Comparison of ENCODE assay signal across 8 mouse cellular contexts in the genomic region with DNA sequence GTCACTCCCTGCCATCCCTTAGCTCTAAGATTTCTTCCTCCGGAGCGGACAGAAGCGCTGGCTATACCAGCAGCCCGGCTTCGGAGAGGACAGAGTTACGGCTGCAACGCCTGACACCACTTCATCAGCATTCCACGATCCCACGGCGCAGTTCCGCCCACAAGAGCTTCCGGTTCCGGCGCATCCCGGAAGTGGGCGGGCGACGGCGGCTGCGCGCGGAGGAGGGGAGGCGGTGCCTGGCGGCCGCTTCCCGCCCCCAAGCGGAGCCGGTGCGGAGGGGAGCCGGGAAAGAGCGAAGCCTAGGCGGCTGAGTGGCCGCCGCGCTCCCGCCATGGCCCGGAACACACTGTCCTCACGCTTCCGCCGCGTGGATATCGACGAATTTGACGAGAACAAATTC. TPM values are rescaled to one million over a fixed set of nuclear protein-coding genes. Genes with fewer than 3 reads are reported as not detected.
DNase-seq lines count a peak whose midpoint lies in the region; ATAC-seq lines count a peak whose summit lies in the region.

No protein-coding gene starts in this region.

- peak overlapping the region; percentile 88 for H3K9ac ChIP-seq in intestine, embryonic 14.5 days (ENCODE audit: low read length)

- H3K4me2 ChIP-seq in intestine, embryonic 14.5 days (ENCODE audit: low read length): peak overlapping the region; percentile 91

- no peaks in the 10 kb centered on the region for H3K9me3 ChIP-seq in intestine, embryonic 14.5 days (ENCODE audit: control insufficient read depth, low read length)

- H3K4me1 ChIP-seq in intestine, embryonic 14.5 days (replicated peaks; ENCODE audit: control insufficient read depth, insufficient read depth, low read length): peaks cover 31% of the 10 kb centered on the region

- H3K27ac ChIP-seq in intestine, embryonic 14.5 days (ENCODE audit: low read depth): peak overlapping the region; percentile 85

- intact Hi-C loops in left cerebral cortex, postnatal 14 days (cut with DNase I): no loop called here

- DNase-seq in adrenal gland, adult 2 months: peak; percentile 97
- peak; percentile 95 for DNase-seq in embryo, embryonic 11 days
- DNase-seq in gastrocnemius, postnatal 25 days: peak; percentile 93
- DNase-seq in intestine, embryonic 14.5 days (ENCODE audit: low spot score): peak; percentile 92
- peak; percentile 94 to 95 for DNase-seq in left cerebral cortex, postnatal 14 days (ENCODE audit: low spot score in 2 of 2)
- peak; percentile 92 for DNase-seq in right cerebral cortex, postnatal 14 days
- DNase-seq in urinary bladder, postnatal 25 days (ENCODE audit: low spot score): peak; percentile 94

- peaks cover 19% of the 10 kb centered on the region for H3K36me3 ChIP-seq in intestine, embryonic 14.5 days (ENCODE audit: control insufficient read depth, insufficient read depth, low read length)

- no peaks in the 10 kb centered on the region for H3K27me3 ChIP-seq in intestine, embryonic 14.5 days (replicated peaks; ENCODE audit: control insufficient read depth, insufficient read depth, low read length)

- 1% methylated on average over 44 of the region's 44 CpGs for WGBS in intestine, embryonic 14.5 days

- H3K4me3 ChIP-seq in intestine, embryonic 14.5 days (ENCODE audit: low read depth, low read length): peak overlapping the region; percentile 83

- peak; percentile 82 for ATAC-seq in intestine, embryonic 14.5 days (replicated peaks; ENCODE audit: low FRiP score, low TSS enrichment, low read depth)
- peak; percentile 71 for ATAC-seq in megakaryocyte-erythroid progenitor cell, adult 5-6 weeks (replicated peaks; ENCODE audit: low FRiP score, low TSS enrichment, poor library complexity, severe bottlenecking)

RNA-seq across cellular contexts. Expression of gene Rpl35, which starts 2.4 kb away (rescaled TPM):
- 100 to 1,000 TPM; 510 to 597 TPM for total RNA-seq in adrenal gland, adult 2 months (2021)
- 58.5 and 60.0 TPM in 2 replicates for polyA plus RNA-seq in adrenal gland, adult 2 months (2012; rRNA removed)
- 100 to 1,000 TPM; 239 to 257 TPM for total RNA-seq in gastrocnemius, postnatal 25 days (2021)
- 1,154 and 1,176 TPM in 2 replicates for polyA plus RNA-seq in intestine, embryonic 14.5 days (2014; fragmentation: Nextera tagmentation; extraction: Ambion mirVana)
- 100 to 1,000 TPM; 234 to 241 TPM for total RNA-seq in left cerebral cortex, postnatal 14 days (2021)
- 1,595 and 1,825 TPM in 2 replicates for total RNA-seq in megakaryocyte-erythroid progenitor cell, adult 5-6 weeks (2014; fragmentation: Nextera tagmentation)
- total RNA-seq in megakaryocyte-erythroid progenitor cell, adult 5-6 weeks (2017): 1,385 and 1,766 TPM in 2 replicates

RNA-seq across cellular contexts. Expression of gene Arpc5l, which starts 2.7 kb away (rescaled TPM):
- 10 to 100 TPM; 66.7 to 78.4 TPM for total RNA-seq in adrenal gland, adult 2 months (2021)
- 56.4 and 66.7 TPM in 2 replicates for polyA plus RNA-seq in adrenal gland, adult 2 months (2012; rRNA removed)
- 10 to 100 TPM; 91.4 to 91.7 TPM for total RNA-seq in gastrocnemius, postnatal 25 days (2021)
- polyA plus RNA-seq in intestine, embryonic 14.5 days (2014; fragmentation: Nextera tagmentation; extraction: Ambion mirVana): 117 and 124 TPM in 2 replicates
- total RNA-seq in left cerebral cortex, postnatal 14 days (2021): 100 to 1,000 TPM; 100 to 107 TPM
- 56.6 and 77.5 TPM in 2 replicates for total RNA-seq in megakaryocyte-erythroid progenitor cell, adult 5-6 weeks (2014; fragmentation: Nextera tagmentation)
- total RNA-seq in megakaryocyte-erythroid progenitor cell, adult 5-6 weeks (2017): 39.5 and 52.9 TPM in 2 replicates

RNA-seq across cellular contexts. Expression of gene Wdr38, which starts 10.6 kb away (rescaled TPM):
- under 1 TPM; 0.43 to 0.52 TPM for total RNA-seq in adrenal gland, adult 2 months (2021)
- 0.43 and 1.2 TPM in 2 replicates for polyA plus RNA-seq in adrenal gland, adult 2 months (2012; rRNA removed)
- total RNA-seq in gastrocnemius, postnatal 25 days (2021): under 1 TPM; 0.13 to 0.20 TPM
- 1.1 and 1.3 TPM in 2 replicates for polyA plus RNA-seq in intestine, embryonic 14.5 days (2014; fragmentation: Nextera tagmentation; extraction: Ambion mirVana)
- total RNA-seq in left cerebral cortex, postnatal 14 days (2021): under 1 TPM; 0.40 to 0.51 TPM
- 0.89 and 1.4 TPM in 2 replicates for total RNA-seq in megakaryocyte-erythroid progenitor cell, adult 5-6 weeks (2014; fragmentation: Nextera tagmentation)
- total RNA-seq in megakaryocyte-erythroid progenitor cell, adult 5-6 weeks (2017): 0.27 TPM in 1 of 2 replicates, not detected in the other

RNA-seq across cellular contexts. Expression of gene Golga1, which starts 57.5 kb away (rescaled TPM):
- total RNA-seq in adrenal gland, adult 2 months (2021): 10 to 100 TPM; 26.5 to 26.9 TPM
- polyA plus RNA-seq in adrenal gland, adult 2 months (2012; rRNA removed): 4.0 and 7.3 TPM in 2 replicates
- 10 to 100 TPM in 1 of 2 experiments, 1 to 10 TPM in 1; 9.1 to 11.0 TPM for total RNA-seq in gastrocnemius, postnatal 25 days (2021)
- polyA plus RNA-seq in intestine, embryonic 14.5 days (2014; fragmentation: Nextera tagmentation; extraction: Ambion mirVana): 28.8 and 30.4 TPM in 2 replicates
- 10 to 100 TPM; 26.1 to 31.9 TPM for total RNA-seq in left cerebral cortex, postnatal 14 days (2021)
- total RNA-seq in megakaryocyte-erythroid progenitor cell, adult 5-6 weeks (2014; fragmentation: Nextera tagmentation): 21.3 and 32.2 TPM in 2 replicates
- total RNA-seq in megakaryocyte-erythroid progenitor cell, adult 5-6 weeks (2017): 17.5 and 21.8 TPM in 2 replicates

Comparison
In these comparisons a context has a peak if more than half of its experiments do, and no peak if none do; other contexts are left out.
1. Peak in every context shown above with its lines: DNase-seq, ATAC-seq, H3K4me3 ChIP-seq and H3K27ac ChIP-seq.